Mouse (Mus musculus): ENCODE measurements around the gene Rpl23a. TPM values are rescaled to one million over a fixed set of nuclear protein-coding genes. Genes with fewer than 3 reads are reported as not detected.
"Not testable (repeated sequence)": the region's sequence is repeated elsewhere in the genome, so short reads cannot be mapped to it uniquely, and the experiment has no call there.

The Rpl23a gene
- polyA plus RNA-seq, 1 experiment from 2014 or later, result 1,297 TPM

DNA sequence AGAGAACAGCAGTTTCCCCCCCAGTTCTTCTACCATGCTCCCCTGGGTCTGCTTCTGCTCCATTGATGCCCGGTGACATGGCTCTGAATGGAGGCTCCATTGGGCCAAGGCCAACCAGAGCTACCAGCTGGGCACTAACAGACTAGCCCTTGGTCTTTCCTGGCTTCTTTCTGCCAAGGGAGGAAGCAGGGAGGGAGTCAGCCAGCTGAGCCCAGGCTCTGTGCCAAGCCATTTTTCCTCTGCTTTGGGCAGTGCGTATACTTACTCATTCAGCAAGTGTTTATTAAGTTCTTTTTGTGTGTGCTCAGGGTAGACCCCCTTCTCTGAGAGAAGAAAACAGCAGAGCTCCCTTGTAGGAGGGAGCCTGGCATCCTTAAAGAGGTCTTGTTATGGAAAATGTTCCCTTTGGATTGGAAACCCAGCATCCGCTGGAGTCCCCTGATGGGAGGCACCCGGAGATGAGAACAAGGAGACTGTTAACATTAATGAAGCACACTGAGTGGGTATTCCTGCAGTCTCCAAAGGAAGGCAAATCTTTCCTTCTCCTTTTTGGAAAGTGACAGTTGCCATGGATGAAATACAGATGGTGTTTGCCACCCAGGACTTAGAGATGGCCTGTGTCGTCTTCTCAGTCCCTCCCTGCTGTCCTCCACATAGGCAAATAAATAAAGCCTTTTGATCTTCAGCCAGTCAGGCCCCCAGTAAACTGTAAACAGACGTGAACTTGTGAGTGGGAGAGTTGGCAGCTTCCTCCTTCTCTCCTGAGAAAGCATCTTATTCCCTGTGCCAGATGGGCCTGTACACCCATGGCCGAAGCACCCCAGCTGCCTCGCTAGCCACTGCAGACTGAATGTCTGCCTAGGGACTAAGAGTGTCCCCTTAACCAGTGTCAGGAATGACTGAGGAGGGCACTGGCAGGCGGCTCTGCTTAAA, 30.8 kb downstream of the Rpl23a start:
- Histone ChIP-seq H3K9me3 (no peaks in the 10 kb centered on the region), H3K4me2 (0 out of 2 replicates have a peak overlapping the region, but pooled peaks have one; percentile 6), H3K36me3 (peaks cover 58% of the 10 kb centered on the region), H3K27me3 (no peaks in the 10 kb centered on the region), H3K4me3 (no peak overlapping the region), H3K27ac (peak overlapping the region; percentile 90), H3K9ac (no peak overlapping the region), H3K4me1 (peaks cover 33% of the 10 kb centered on the region)
- peak; percentile 84 for ATAC-seq (ENCODE audit: borderline replicate concordance, extremely low read depth, low FRiP score, low TSS enrichment)
- WGBS, result 40% methylated on average over 9 of the region's 9 CpGs

DNA sequence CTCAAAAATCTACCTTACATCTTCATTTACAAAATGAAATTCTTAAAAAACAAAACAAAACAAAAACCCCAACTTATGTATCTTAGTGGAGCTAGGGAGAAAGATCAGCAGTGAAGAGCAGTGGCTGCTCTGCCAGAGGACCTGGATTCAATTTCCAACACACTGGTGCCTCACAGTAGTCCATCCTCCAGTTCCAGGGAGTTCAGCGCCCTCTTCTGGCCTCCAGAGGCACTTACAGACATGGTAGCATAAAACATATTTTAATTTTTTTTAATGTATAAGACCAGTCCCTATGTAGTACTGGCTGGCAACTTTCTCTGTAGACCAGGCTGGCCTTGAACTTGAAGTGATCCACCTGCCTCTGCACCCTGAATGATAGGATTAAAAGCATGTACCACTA, 32.2 kb downstream of the Rpl23a start:
- Histone ChIP-seq H3K9me3 (no peaks in the 10 kb centered on the region), H3K4me1 (peaks cover 33% of the 10 kb centered on the region), H3K4me2 (no peak overlapping the region), H3K4me3 (no peak overlapping the region), H3K27me3 (no peaks in the 10 kb centered on the region), H3K27ac (no peak overlapping the region), H3K36me3 (peaks cover 55% of the 10 kb centered on the region), H3K9ac (no peak overlapping the region)
- 19% methylated on average over 1 of the region's 1 CpGs for WGBS
- ATAC-seq (ENCODE audit: borderline replicate concordance, extremely low read depth, low FRiP score, low TSS enrichment), result no peak

DNA sequence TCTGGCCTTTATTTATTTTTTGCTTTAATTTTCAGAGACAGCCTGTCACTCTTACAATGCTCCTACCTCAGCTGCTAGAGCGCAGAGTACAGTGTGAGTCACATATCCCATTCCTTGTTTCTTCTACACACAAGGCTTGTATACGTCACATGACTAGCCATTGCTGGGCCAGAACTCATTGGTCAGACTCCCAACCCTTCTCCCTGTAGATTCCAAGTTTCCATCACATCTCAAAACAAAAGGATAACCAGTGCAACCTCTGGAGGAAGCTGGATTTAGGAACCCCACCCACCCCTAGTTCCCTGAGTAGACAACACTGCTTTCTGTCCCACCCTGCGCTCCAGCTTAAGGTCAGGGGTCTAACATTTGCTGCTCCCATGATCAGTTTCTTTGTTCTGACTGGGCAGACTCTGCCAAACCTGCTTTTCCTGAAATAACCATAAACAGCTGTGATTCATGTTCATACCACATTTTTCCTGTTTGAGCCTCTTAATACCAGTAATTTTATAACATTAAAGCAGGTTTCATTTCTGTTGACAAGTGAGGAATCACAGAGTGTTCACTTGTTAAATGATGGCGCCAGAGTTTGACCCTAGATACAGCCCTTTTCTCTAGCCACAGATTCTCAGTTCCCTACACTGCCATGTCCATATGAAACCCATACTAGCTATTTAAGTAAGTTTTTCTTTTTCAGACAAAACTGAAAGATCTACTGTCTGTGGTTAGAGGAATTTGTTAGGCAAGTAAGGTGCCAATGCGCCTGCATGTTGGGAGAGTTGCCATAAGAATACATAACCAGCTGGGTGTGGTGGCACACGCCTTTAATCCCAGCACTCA, 36.5 kb downstream of the Rpl23a start:
- Histone ChIP-seq H3K9ac (no peak overlapping the region), H3K4me1 (peaks cover 2% of the 10 kb centered on the region), H3K36me3 (peaks cover 64% of the 10 kb centered on the region), H3K4me3 (no peak overlapping the region), H3K27ac (no peak overlapping the region), H3K4me2 (no peak overlapping the region), H3K27me3 (no peaks in the 10 kb centered on the region), H3K9me3 (no peaks in the 10 kb centered on the region)
- ATAC-seq (ENCODE audit: borderline replicate concordance, extremely low read depth, low FRiP score, low TSS enrichment), result no peak
- WGBS, result 83% methylated on average over 6 of the region's 6 CpGs

DNA sequence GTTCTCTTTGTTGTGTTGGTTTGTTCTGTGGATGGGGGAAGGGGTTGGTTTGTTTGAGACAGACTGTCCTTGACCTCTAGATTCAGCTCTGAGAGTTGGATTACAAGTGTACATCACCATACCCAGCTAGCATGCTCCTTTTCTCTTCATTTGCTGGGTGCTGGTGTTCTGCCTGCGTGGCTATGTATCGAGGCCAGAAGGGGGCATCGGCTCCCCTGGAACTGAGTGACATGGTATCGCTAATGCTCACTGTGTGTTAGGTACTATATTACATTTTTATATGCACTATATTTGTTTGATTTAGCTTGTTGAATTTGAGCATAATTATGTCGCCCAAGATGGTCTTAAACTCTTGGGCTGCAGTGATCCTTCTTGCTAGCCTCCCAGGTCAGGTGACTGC, 37.2 kb downstream of the Rpl23a start:
- no peak overlapping the region for H3K27ac ChIP-seq

DNA sequence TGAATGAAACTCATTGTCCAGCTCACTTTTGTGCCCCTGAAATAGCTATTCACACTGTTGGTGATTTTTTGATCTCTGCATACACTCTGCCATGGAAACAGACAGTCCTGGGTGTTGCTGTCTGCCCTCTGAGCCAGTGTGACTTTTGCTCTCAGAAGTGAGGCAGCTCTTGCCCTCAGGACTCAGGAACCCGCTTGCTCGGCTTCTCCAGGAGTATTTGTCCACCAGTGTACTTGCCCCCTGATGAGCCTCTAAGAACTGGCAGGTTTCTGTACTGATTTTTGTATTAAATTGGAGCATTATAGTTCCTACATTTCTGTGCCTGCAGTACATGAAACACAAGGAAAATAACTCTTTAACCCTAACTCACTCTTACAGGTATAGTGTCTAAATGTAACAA, 39.9 kb downstream of the Rpl23a start:
- H3K36me3 ChIP-seq, result peaks cover 40% of the 10 kb centered on the region
- H3K27ac ChIP-seq, result no peak overlapping the region
- H3K27me3 ChIP-seq, result no peaks in the 10 kb centered on the region
- no peak overlapping the region for H3K4me2 ChIP-seq
- no peaks in the 10 kb centered on the region for H3K4me1 ChIP-seq
- no peak for ATAC-seq (ENCODE audit: borderline replicate concordance, extremely low read depth, low FRiP score, low TSS enrichment)
- H3K9ac ChIP-seq, result no peak overlapping the region
- H3K4me3 ChIP-seq, result no peak overlapping the region
- 77% methylated on average over 2 of the region's 2 CpGs for WGBS
- H3K9me3 ChIP-seq, result no peaks in the 10 kb centered on the region

More for the DNA sequence above, 37.2 kb downstream of the Rpl23a start:
- no peak overlapping the region for H3K9ac ChIP-seq
- H3K4me1 ChIP-seq, result no peaks in the 10 kb centered on the region
- 80% methylated on average over 5 of the region's 5 CpGs for WGBS
- H3K9me3 ChIP-seq, result no peaks in the 10 kb centered on the region
- ATAC-seq (ENCODE audit: borderline replicate concordance, extremely low read depth, low FRiP score, low TSS enrichment), result no peak
- peaks cover 62% of the 10 kb centered on the region for H3K36me3 ChIP-seq
- H3K4me2 ChIP-seq, result no peak overlapping the region
- no peaks in the 10 kb centered on the region for H3K27me3 ChIP-seq
- no peak overlapping the region for H3K4me3 ChIP-seq

DNA sequence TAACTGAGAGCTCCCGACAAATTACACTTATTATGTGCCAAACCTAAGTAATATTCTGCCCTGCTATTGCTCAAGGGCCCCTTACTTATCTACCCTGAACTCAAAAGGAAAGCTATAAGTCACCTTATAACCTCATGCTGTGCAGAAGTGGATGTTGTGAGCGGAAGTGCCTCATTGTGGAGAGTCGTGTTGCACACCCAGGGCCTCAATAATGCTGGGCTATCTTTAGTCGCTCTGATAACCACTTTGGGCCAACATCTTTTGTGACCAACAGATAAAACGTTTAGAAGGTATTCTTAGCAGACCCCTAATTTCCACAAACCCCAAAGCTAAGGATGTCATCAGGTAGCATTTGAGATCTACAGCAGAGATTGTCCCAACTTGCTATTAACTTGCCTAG, 42.7 kb downstream of the Rpl23a start:
- Histone ChIP-seq H3K27me3 (no peaks in the 10 kb centered on the region), H3K27ac (no peak overlapping the region), H3K36me3 (peaks cover 27% of the 10 kb centered on the region), H3K9me3 (no peaks in the 10 kb centered on the region), H3K4me1 (no peaks in the 10 kb centered on the region), H3K9ac (no peak overlapping the region), H3K4me2 (no peak overlapping the region), H3K4me3 (no peak overlapping the region)
- 66% methylated on average over 5 of the region's 5 CpGs for WGBS
- ATAC-seq (ENCODE audit: borderline replicate concordance, extremely low read depth, low FRiP score, low TSS enrichment), result no peak

DNA sequence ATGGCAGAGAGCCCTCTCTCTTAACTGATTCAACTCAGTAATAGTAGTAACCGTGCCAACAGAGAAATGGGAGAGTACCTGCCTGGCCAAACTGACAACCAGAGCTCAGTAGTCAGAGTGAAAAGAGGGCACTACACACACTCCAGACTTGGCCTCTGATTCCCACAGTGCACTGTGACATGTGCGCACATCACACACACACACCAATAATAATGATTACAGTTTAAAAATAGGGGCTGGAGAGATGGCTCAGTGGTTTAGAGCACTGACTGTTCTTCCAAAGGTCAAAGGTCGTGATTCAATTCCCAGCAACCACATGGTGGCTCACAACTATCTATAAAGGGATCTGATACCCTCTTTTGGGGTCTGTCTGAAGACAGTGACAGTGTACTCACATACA, 45.4 kb downstream of the Rpl23a start:
- Histone ChIP-seq H3K4me2 (no peak overlapping the region), H3K36me3 (peaks cover 1% of the 10 kb centered on the region), H3K4me3 (no peak overlapping the region), H3K9ac (no peak overlapping the region), H3K4me1 (no peaks in the 10 kb centered on the region), H3K27me3 (no peaks in the 10 kb centered on the region), H3K9me3 (no peaks in the 10 kb centered on the region), H3K27ac (no peak overlapping the region)
- 85% methylated on average over 3 of the region's 3 CpGs for WGBS
- no peak for ATAC-seq (ENCODE audit: borderline replicate concordance, extremely low read depth, low FRiP score, low TSS enrichment)

DNA sequence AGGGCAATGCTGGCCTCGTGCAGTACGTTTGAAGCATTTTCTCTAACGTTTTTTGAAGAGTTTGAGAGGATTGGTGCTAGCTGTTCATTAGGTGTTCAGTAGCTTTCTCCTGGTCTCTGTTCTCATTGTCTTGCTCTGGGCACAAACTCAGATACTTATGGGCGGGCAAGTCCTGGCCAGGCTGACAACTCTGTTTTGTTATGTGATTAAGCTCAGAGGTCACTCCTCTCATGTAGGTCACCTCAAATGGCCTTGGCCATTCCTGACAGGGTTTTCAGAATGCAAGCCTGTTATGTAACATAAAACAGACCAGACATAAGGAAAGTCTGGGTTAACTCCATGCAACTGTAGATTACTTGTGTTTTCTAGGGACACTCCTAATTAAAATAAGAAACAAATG, 45.8 kb downstream of the Rpl23a start:
- no peaks in the 10 kb centered on the region for H3K36me3 ChIP-seq
- WGBS, result 76% methylated on average over 4 of the region's 4 CpGs
- no peaks in the 10 kb centered on the region for H3K9me3 ChIP-seq
- H3K9ac ChIP-seq, result no peak overlapping the region
- no peak overlapping the region for H3K4me3 ChIP-seq
- no peaks in the 10 kb centered on the region for H3K4me1 ChIP-seq
- ATAC-seq (ENCODE audit: borderline replicate concordance, extremely low read depth, low FRiP score, low TSS enrichment), result no peak
- H3K27me3 ChIP-seq, result no peaks in the 10 kb centered on the region
- H3K4me2 ChIP-seq, result no peak overlapping the region
- no peak overlapping the region for H3K27ac ChIP-seq

DNA sequence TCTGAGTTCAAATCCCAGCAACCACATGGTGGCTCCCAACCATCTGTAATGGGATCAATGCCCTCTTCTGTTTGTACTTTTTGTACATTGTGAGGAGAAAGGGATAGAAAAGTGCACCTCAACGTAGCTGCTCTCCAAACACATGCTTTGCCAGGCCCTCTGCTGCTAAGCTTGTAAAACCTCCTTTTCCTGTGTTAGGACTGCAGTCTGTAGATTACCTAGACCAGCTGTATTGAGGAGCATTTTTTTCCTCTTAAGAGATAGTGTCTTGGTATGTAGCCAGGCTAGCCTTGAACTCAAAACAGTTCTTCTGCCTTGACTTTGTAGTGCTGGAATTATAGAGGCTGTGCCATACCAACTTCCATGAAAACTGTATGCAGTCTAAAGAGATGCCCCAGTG, 47.3 kb downstream of the Rpl23a start:
- H3K27ac ChIP-seq, result no peak overlapping the region
- 85% methylated on average over 1 of the region's 1 CpGs for WGBS
- no peaks in the 10 kb centered on the region for H3K9me3 ChIP-seq
- ATAC-seq (ENCODE audit: borderline replicate concordance, extremely low read depth, low FRiP score, low TSS enrichment), result no peak
- no peaks in the 10 kb centered on the region for H3K27me3 ChIP-seq
- no peak overlapping the region for H3K4me2 ChIP-seq
- H3K36me3 ChIP-seq, result no peaks in the 10 kb centered on the region
- H3K4me3 ChIP-seq, result no peak overlapping the region
- no peaks in the 10 kb centered on the region for H3K4me1 ChIP-seq
- no peak overlapping the region for H3K9ac ChIP-seq

DNA sequence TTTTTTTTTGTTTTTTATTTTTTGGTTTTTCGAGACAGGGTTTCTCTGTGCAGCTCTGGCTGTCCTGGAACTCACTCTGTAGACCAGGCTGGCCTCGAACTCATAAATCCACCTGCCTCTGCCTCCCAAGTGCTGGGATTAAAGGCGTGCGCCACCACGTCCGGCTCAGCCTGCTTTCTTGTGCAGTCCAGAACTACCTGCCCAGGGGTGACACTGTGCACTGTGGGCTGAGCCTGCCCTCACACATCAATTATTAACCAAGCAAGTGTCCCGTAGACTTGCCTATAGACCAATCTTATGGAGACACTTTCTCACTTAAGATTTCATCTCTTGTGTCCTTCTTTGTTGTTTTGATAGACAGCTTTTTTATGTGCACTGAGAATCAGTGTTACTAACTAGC, 48.1 kb downstream of the Rpl23a start:
- H3K9ac ChIP-seq; H3K36me3 ChIP-seq; H3K9me3 ChIP-seq; H3K4me1 ChIP-seq; H3K4me2 ChIP-seq; H3K27me3 ChIP-seq; H3K4me3 ChIP-seq; ATAC-seq (ENCODE audit: borderline replicate concordance, extremely low read depth, low FRiP score, low TSS enrichment); H3K27ac ChIP-seq: not testable (repeated sequence)
- 75% methylated on average over 7 of the region's 7 CpGs for WGBS

DNA sequence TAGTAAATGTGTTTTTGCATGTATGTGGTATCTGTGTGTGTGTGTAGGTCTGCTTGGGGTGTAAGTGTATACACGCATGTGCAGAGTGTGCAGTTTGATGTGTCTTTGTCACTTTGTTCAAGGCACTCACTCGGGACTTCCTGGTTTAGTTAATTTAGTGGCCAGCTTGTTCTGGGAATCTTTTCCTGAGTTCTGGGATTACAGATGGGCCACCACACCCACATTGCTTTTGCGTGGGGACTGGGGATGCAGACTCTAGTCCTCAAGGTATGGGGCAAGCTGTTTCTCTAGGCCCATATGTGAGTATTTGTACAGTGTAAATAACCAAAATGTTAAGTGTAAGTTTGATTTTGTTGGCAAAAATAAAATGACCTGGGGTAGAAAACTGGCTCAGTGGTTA, 49.0 kb downstream of the Rpl23a start:
- no peak overlapping the region for H3K4me2 ChIP-seq
- 77% methylated on average over 3 of the region's 3 CpGs for WGBS
- H3K4me3 ChIP-seq, result no peak overlapping the region
- no peak overlapping the region for H3K9ac ChIP-seq
- no peak for ATAC-seq (ENCODE audit: borderline replicate concordance, extremely low read depth, low FRiP score, low TSS enrichment)
- H3K9me3 ChIP-seq, result no peaks in the 10 kb centered on the region
- H3K27me3 ChIP-seq, result no peaks in the 10 kb centered on the region
- no peaks in the 10 kb centered on the region for H3K36me3 ChIP-seq
- H3K27ac ChIP-seq, result no peak overlapping the region
- no peaks in the 10 kb centered on the region for H3K4me1 ChIP-seq

DNA sequence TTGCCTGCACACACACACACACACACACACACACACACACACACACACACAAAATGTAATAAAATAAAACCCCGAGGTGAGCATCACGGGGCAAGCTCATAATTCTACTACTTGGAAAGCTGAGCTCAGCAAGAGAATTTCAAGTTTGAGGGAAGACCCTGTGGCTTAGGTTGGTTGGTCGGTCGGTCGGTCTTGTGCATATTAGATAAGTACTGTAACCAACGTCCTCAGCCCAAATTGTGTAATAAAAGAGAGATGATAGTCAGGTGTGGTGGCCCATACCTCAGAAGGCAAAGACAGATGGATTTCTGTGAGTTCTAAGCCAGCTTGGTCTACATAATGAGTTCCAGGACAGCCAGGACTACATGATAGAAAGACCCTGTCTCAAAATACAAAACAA, 49.5 kb downstream of the Rpl23a start:
- no peak for ATAC-seq (ENCODE audit: borderline replicate concordance, extremely low read depth, low FRiP score, low TSS enrichment)
- Histone ChIP-seq H3K27me3 (no peaks in the 10 kb centered on the region), H3K4me3 (no peak overlapping the region), H3K4me2 (no peak overlapping the region), H3K4me1 (no peaks in the 10 kb centered on the region), H3K9me3 (no peaks in the 10 kb centered on the region), H3K9ac (no peak overlapping the region), H3K27ac (no peak overlapping the region), H3K36me3 (no peaks in the 10 kb centered on the region)
- WGBS, result 85% methylated on average over 6 of the region's 6 CpGs

Data from lung, embryonic 15.5 days (tissue).